Mouse (Mus musculus) embryonic facial prominence, embryonic 11.5 days (tissue): ENCODE results near the gene 4930452B06Rik. TPM values are rescaled to one million over a fixed set of nuclear protein-coding genes. Genes with fewer than 3 reads are reported as not detected.

Source experiments
- ATAC-seq: fragments of 200-750 bp; cut with Nextera tagmentation; replicated peaks from 2 replicates; pipeline ENCODE4 v1.8.0; 2017; ENCODE audit warnings: low read depth; ENCODE audit not compliant: insufficient number of reproducible peaks, low FRiP score, low TSS enrichment
- DNase-seq: peaks from one replicate; pipeline ENCODE4 v3.0.0-alpha.2; 2015; ENCODE audit warnings: low spot score
- H3K27ac ChIP-seq: fragments of 300-500 bp; sonication (generic); replicated peaks from 2 replicates; pipeline ENCODE4 v1.5.1; 2014; ENCODE audit warnings: mild to moderate bottlenecking, low read depth, low read length, control low read depth
- H3K27me3 ChIP-seq: fragments of 300-500 bp; sonication (generic); 2 replicates; pipeline ENCODE4 v1.6.1; 2014; ENCODE audit warnings: mild to moderate bottlenecking, low read length, moderate library complexity, mixed read lengths; ENCODE audit not compliant: control insufficient read depth, insufficient read depth
- H3K36me3 ChIP-seq: fragments of 300-500 bp; sonication (generic); replicated peaks from 2 replicates; pipeline ENCODE4 v1.6.1; 2014; ENCODE audit warnings: low read depth, mild to moderate bottlenecking, low read length, moderate library complexity, mixed read lengths; ENCODE audit not compliant: control insufficient read depth, insufficient read depth
- H3K4me1 ChIP-seq: fragments of 300-500 bp; sonication (generic); 2 replicates; pipeline ENCODE4 v1.6.1; 2014; ENCODE audit warnings: low read length, mixed read lengths; ENCODE audit not compliant: control insufficient read depth, insufficient read depth
- H3K4me2 ChIP-seq: fragments of 300-500 bp; sonication (generic); 2 replicates; pipeline ENCODE4 v1.6.1; 2014; ENCODE audit warnings: low read depth, mild to moderate bottlenecking, control low read depth, low read length, moderate library complexity
- H3K4me3 ChIP-seq: fragments of 300-500 bp; sonication (generic); 2 replicates; pipeline ENCODE4 v1.5.1; 2014; ENCODE audit warnings: low read depth, low read length, control low read depth
- H3K9ac ChIP-seq: fragments of 300-500 bp; sonication (generic); replicated peaks from 2 replicates; pipeline ENCODE4 v1.6.1; 2014; ENCODE audit warnings: mild to moderate bottlenecking, control low read depth, low read length
- H3K9me3 ChIP-seq: fragments of 300-500 bp; sonication (generic); replicated peaks from 2 replicates; pipeline ENCODE4 v1.6.1; 2016; ENCODE audit warnings: mild to moderate bottlenecking, low read length, inconsistent platforms, mixed read lengths; ENCODE audit not compliant: control insufficient read depth
- WGBS: fragments of 180-500 bp; shearing (Covaris S2); extraction: QIAGEN DNeasy Blood & Tissue Kit; methylation state at CpG from one replicate; pipeline ENCODE4 v1.1.7; 2014; 5-methylcytosine and 5-hydroxymethylcytosine counted together
- polyA plus RNA-seq: library from polyadenylated mRNA; unstranded; fragments of >200 nt; fragmentation: Nextera tagmentation; extraction: Ambion mirVana; gene quantifications from 2 replicates; pipeline ENCODE4 v1.2.1, GENCODE M21; 2014

The 4930452B06Rik gene
- polyA plus RNA-seq, 1 experiment from 2014 or later: 13.7 TPM

GRCm38 (mm10) chr14:8418610-8419009 lies 247.4 kb downstream of the 4930452B06Rik start:
- no peaks in the 10 kb centered on the region for H3K9me3 ChIP-seq
- no peak overlapping the region for H3K27ac ChIP-seq
- H3K36me3 ChIP-seq: no peaks in the 10 kb centered on the region
- WGBS: 61% methylated on average over 3 of the region's 3 CpGs
- H3K27me3 ChIP-seq: no peaks in the 10 kb centered on the region
- H3K4me1 ChIP-seq: no peaks in the 10 kb centered on the region
- ATAC-seq: no peak
- H3K9ac ChIP-seq: no peak overlapping the region
- no peak for DNase-seq
- H3K4me3 ChIP-seq: no peak overlapping the region
- no peak overlapping the region for H3K4me2 ChIP-seq

- ATAC-seq (no peak), DNase-seq (no peak)
- 50% methylated on average over 6 of the region's 6 CpGs for WGBS
- no peak overlapping the region for H3K4me3 ChIP-seq
- no peaks in the 10 kb centered on the region for H3K36me3 ChIP-seq
- no peaks in the 10 kb centered on the region for H3K4me1 ChIP-seq
- no peak overlapping the region for H3K27ac ChIP-seq
- no peaks in the 10 kb centered on the region for H3K9me3 ChIP-seq
- no peak overlapping the region for H3K4me2 ChIP-seq
- H3K9ac ChIP-seq: no peak overlapping the region
- no peaks in the 10 kb centered on the region for H3K27me3 ChIP-seq
These were observed 260.1 kb downstream of the 4930452B06Rik start for GRCm38 (mm10) chr14:8405946-8406345.

- no peak for ATAC-seq
- Histone ChIP-seq H3K4me3 (no peak overlapping the region), H3K9me3 (no peaks in the 10 kb centered on the region), H3K27ac (no peak overlapping the region), H3K9ac (no peak overlapping the region), H3K4me1 (no peaks in the 10 kb centered on the region), H3K27me3 (no peaks in the 10 kb centered on the region), H3K36me3 (no peaks in the 10 kb centered on the region), H3K4me2 (no peak overlapping the region)
- no peak for DNase-seq
- 86% methylated on average over 3 of the region's 3 CpGs for WGBS
These were observed 262.7 kb downstream of the 4930452B06Rik start for GRCm38 (mm10) chr14:8403310-8403709.

GRCm38 (mm10) chr14:8398507-8398906 lies 267.5 kb downstream of the 4930452B06Rik start:
- no peaks in the 10 kb centered on the region for H3K4me1 ChIP-seq
- no peak overlapping the region for H3K27ac ChIP-seq
- H3K4me3 ChIP-seq: no peak overlapping the region
- no peaks in the 10 kb centered on the region for H3K36me3 ChIP-seq
- no peak overlapping the region for H3K4me2 ChIP-seq
- no peaks in the 10 kb centered on the region for H3K9me3 ChIP-seq
- H3K27me3 ChIP-seq: no peaks in the 10 kb centered on the region
- ATAC-seq (no peak), DNase-seq (no peak)
- no peak overlapping the region for H3K9ac ChIP-seq

GRCm38 (mm10) chr14:8395690-8396287 lies 270.3 kb downstream of the 4930452B06Rik start:
- peak; percentile 38 for DNase-seq
- ATAC-seq: no peak
- no peak overlapping the region for H3K4me3 ChIP-seq
- H3K9me3 ChIP-seq: no peaks in the 10 kb centered on the region
- no peaks in the 10 kb centered on the region for H3K4me1 ChIP-seq
- no peaks in the 10 kb centered on the region for H3K36me3 ChIP-seq
- no peaks in the 10 kb centered on the region for H3K27me3 ChIP-seq
- no peak overlapping the region for H3K9ac ChIP-seq
- whole genome bisulfite sequencing: 71% methylated on average over 7 of the region's 7 CpGs
- no peak overlapping the region for H3K4me2 ChIP-seq
- H3K27ac ChIP-seq: no peak overlapping the region

GRCm38 (mm10) chr14:8392181-8392825 lies 273.7 kb downstream of the 4930452B06Rik start:
- WGBS: 57% methylated on average over 6 of the region's 6 CpGs

More at GRCm38 (mm10) chr14:8392181-8392825, 273.7 kb downstream of the 4930452B06Rik start:
- Histone ChIP-seq H3K9ac (no peak overlapping the region), H3K27ac (no peak overlapping the region), H3K4me1 (no peaks in the 10 kb centered on the region), H3K36me3 (no peaks in the 10 kb centered on the region), H3K4me2 (no peak overlapping the region), H3K4me3 (no peak overlapping the region), H3K27me3 (no peaks in the 10 kb centered on the region), H3K9me3 (no peaks in the 10 kb centered on the region)
- DNase-seq: no peak
- ATAC-seq: no peak
